Mouse (Mus musculus) MN1 (cell line): Measurements from ENCODE around the gene Fam189b.

Source experiments
- DNase-seq: peaks from one replicate; pipeline ENCODE4 v3.0.0-alpha.2; 2016; ENCODE audit warnings: low spot score

Gene Fam189b

GRCm38 (mm10) chr3:89165268-89165870 lies 17.6 kb upstream of the Fam189b start:
- DNase-seq = no peak

- DNase-seq = no peak
These were observed 16.0 kb upstream of the Fam189b start for GRCm38 (mm10) chr3:89166945-89167344.

- DNase-seq = no peak
These were observed 8.1 kb upstream of the Fam189b start for GRCm38 (mm10) chr3:89174844-89175243.

DNA sequence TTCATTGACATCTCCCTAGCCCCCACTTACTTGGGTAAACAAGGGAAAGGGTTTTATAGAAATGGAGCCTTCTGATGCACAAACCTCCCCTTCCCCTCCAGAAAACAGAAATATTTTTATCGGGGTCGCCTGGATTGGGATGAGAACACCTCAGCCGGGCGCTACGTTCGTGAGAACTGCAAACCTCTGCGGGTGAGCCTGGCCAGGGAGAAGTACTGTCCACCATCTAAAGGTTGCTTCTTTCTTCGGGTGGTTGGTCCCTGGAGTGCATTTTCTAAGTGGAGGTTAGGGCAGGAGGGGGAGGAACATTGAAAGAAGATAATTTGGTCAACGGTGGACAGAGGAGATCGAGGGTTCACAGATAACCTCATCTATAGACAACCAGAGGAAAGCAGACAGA lies 7.4 kb upstream of the Fam189b start:
- DNase-seq = no peak

GRCm38 (mm10) chr3:89176421-89176820 lies 6.5 kb upstream of the Fam189b start:
- no peak for DNase-seq

DNA sequence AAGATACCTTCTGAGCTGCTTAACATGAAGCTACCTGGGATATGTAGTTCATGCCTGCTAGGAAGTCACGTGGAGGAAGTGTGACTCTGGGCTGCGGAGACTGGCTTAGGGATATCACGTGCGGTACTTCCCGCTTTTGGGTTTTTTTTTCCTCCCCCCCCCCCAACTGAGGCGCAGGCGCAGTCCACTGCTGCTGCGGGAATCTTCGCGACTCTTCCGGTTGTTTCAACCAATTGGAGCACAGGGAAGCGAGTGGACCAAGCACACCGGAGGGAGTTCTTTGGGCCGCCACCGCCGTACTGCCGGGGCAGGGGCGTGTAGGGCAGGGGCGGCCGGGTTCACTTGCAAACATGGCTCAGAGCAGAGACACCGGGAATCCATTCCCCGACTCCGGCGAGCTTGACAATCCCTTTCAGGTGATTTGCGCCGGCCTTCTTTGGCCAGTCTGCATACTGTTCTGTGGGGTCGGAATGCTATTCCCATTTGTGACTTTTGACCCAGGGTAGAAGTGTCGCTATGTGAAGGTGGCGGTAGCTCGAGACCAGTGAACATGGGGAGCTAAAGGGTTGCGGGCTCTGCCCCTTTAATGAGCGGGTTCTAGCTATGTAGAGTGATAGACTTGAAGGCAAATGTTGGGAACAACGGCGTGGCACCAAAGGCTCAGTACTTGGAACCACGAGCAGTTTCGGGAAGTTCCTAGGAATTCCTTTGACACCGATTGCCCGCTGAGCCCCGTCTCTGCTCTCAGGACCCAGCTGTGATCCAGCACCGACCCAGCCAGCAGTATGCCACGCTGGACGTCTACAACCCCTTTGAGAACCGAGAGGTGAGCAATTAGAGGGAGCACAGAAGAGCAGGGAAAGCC lies 5.5 kb upstream of the Fam189b start, which contains the start of gene Scamp3:
Gene Scamp3, plus strand, starts transcription at position 232 of the 865 bp plus-strand sequence.
- peak; percentile 96 for DNase-seq

GRCm38 (mm10) chr3:89178107-89178385 lies 4.9 kb upstream of the Fam189b start:
- DNase-seq = no peak

DNA sequence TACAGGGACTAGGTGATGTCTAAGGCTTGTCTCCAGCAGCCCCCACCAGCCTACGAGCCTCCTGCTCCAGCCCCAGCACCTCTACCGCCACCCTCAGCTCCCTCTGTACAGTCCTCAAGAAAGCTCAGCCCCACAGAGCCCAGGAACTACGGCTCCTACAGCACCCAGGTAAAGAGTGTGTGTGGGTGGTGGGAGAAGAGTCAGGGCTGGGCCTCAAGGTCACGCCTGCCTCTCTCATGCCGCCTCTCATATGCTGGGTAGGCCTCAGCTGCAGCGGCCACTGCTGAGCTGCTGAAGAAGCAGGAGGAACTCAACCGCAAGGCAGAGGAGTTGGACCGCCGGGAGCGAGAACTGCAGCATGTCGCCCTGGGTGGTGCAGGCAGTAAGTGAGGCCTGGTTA lies 3.9 kb upstream of the Fam189b start:
- DNase-seq = no peak

GRCm38 (mm10) chr3:89181749-89182500 lies 1.0 kb upstream of the Fam189b start:
- no peak for DNase-seq

DNA sequence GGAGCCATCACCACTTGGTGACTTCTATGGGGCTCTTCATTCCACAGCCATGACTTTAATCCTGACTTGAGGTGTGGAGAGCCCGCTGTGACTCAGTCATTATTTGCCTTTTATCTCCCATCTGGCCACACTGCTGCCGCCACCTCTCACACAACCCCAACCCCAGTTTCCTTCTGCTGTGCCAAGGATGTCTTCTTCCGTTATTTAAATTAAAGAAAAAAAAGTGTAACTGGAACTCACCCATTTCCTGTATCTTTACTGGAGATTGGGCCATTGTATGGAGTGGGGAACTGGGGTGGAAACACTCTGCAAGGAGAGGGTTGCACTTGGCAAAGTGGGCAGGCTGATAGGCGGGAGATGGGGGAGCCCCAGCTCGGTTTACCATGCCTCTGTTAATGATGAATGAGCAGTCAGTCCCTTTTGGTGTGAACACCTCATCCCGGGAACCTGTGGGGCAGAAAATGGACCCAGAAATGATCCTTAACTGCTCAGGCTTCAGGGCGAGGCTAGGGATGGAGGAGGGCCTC lies 349 bp upstream of the Fam189b start:
- peak; percentile 29 for DNase-seq

GRCm38 (mm10) chr3:89183959-89184315 lies 994 bp downstream of the Fam189b start:
- DNase-seq = no peak

DNA sequence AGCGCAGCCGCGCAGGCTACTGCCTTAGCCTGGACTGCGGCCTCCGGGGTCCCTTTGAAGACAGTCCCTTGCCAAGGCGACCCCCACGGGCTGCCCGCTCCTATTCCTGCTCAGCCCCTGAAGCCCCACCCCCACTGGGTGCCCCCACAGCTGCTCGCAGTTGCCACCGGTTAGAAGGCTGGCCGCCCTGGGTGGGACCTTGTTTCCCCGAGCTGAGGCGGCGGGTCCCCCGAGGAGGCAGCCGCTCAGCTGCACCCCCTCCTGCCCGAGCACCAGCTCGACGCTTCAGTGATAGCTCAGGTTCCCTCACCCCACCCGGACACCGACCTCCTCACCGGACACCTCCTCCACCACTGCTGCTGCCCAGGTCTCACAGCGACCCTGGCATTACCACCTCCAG lies 4.3 kb downstream of the Fam189b start:
- DNase-seq = no peak

GRCm38 (mm10) chr3:89187690-89188477 lies 4.9 kb downstream of the Fam189b start:
- no peak for DNase-seq

- DNase-seq = no peak
These were observed 5.5 kb downstream of the Fam189b start for GRCm38 (mm10) chr3:89188478-89188875.

GRCm38 (mm10) chr3:89190436-89190835 lies 7.5 kb downstream of the Fam189b start:
- DNase-seq = no peak

- DNase-seq = no peak
These were observed 10.4 kb downstream of the Fam189b start for GRCm38 (mm10) chr3:89193351-89193750.

DNA sequence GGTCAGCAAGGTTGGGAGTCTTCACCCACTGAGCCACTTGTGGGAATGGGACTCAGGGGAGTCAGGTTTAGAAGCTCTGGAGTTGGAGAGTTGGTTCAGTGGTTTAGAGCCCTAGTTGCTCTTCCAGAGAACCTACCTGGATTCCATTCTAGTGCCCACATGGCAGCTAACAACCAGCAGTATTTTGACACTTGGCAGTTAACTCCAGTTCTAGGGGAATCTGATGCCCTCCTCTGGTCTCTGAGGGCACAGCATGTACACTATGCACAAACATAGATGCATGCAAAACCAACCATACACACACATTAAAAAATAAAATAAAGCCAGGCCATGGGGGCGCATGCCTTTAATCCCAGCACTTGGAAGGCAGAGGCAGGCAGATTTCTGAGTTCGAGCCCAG lies 10.9 kb downstream of the Fam189b start:
- peak; percentile 57 for DNase-seq

DNA sequence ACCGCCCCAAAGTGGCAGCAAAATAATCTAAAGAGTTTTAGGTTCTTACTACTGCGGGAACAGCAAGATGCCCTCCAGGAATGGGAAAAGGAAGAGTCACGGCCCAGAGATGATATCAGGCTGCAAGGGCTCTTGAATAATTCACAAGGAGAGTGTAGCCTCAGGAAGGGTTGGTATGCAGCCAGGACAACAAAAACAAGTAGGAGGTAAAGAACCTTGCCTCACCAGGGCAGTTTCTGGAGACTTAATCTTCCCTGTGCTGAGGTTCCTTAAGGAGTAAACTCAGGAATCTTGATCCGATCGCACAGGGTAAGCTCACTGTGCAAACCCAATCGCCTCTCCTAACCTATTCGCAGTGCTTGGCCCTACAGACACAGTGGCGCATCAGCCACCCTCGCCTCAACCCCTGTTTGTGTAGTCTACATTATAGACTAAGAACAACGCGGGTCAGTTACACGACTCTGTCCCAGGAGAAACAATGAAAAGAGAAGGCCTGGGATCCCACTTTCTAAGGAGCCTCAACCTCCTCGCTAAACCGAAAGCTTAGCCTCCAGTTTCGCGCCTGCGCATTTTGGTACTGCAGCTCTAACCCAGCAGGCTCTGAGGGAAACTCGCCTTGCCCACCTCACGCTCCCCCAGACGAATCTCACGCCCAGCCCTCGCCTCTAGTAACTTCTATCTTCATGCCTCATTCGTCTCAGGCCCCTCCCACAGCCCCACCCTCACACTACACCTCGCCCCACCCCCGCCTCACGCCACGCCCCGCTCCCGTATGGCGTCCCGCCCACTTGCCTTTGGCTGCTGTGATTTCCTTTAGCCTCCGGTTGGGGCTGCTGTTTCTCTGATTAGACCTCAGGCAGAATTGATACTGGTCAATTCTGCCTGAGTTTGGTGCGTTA lies 13.3 kb downstream of the Fam189b start:
- DNase-seq = peak; percentile 95

GRCm38 (mm10) chr3:89199839-89200238 lies 16.9 kb downstream of the Fam189b start:
- DNase-seq = no peak

DNA sequence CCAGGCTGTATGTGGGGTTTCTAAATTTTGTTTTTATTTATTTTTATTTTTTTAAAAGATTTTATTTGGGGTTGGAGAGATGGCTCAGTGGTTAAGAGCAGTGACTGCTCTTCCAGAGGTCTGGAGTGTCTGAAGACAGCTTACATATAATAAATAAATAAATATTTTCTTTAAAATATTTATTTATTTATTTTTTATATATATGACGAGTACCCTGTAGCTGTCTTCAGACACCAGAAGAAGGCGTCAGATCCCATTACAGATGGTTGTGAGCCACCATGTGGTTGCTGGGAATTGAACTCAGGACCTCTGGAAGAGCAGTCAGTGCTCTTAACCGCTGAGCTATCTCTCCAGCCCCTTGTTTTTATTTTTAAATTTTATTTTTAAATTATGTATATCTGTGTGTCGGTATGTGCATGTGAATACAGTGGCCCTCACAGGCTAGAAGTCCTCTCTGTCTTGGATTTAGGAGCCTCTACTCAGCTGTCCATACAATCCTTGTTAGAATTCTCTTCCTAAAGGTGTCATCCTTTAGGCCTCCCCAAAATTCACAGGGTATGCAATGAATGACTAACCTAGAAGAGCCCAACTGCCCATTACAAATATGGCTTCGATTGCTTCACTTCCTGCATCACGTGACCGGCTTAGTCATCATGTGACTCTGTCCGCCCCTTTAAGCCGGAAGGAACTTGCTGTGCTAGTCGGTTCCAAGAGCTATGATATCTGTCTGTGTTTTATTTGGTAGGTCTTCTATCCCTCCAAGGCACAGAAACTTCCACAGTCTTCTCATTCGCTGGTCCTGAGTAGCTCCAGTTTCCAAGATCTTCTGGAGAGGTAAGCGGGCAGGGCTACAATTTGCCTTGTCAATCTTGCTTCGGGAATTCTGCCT lies 19.6 kb downstream of the Fam189b start, which contains the start of gene Gba:
Gene Gba, plus strand, starts transcription at position 676 of the 889 bp plus-strand sequence.
- DNase-seq = peak; percentile 95
